Mouse (Mus musculus) 3T3-L1 (cell line): ENCODE data around the gene Olfr67.
"Not testable (repeated sequence)": the region's sequence is repeated elsewhere in the genome, so short reads cannot be mapped to it uniquely, and the experiment has no call there.

Experiments used
- DNase-seq: peaks from one replicate; pipeline ENCODE4 v3.0.0-alpha.2; 2015; ENCODE audit warnings: low read depth, low spot score

Gene Olfr67

DNA sequence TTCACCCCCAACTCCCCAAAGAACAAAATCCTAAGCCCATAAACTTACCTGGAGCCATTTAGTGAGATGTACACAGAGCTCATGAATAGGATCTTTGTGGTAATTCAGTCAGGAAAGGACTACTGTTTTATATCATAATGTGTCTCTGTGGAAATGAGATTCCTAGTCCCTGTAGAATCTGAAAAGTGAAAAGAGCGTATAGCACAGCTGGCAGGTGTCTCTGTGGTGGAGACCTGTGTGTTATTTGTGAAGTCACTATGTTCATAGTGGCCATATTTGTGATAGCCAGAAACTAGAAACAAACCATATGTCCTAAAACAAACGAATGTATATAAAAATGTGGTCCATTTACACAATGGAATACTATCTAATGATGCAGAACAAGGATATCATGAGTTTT is 20.1 kb downstream of the Olfr67 start, which contains the start of gene Olfr69:
Olfr69 (minus strand) TSS at position 101 of the 400 bp plus-strand sequence.
- no peak for DNase-seq

DNA sequence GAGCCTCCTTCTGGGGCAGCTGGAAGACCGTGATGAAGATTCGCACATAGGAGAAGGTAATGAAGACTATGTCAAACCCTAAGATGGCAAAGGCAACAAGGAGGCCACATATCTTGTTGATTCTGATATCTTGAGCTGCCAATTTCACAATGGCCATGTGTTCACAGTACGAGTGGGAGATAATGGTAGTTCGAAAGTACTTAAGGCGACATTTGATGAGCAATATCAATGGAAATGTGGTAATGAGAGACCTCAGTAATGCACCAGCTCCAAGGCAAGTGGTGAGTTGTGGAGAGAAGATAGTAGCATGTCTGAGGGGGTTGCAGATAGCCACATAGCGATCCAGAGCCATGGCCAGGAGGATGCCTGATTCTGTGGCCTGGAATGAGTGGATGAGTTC is 23.9 kb downstream of the Olfr67 start:
- not testable (repeated sequence) for DNase-seq

DNA sequence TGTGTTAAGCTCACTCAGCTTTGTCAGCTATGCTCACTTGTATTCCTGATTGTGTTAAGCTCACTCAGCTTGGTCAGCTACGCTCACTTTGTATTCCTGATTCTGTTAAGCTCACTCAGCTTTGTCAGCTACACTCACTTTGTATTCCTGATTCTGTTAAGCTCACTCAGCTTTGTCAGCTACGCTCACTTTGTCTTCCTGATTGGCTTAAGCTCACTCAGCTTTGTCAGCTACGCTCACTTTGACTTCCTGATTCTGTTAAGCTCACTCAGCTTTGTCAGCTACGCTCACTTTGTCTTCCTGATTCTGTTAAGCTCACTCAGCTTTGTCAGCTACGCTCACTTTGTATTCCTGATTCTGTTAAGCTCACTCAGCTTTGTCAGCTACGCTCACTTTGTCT is 29.4 kb downstream of the Olfr67 start:
- not testable (repeated sequence) for DNase-seq

DNA sequence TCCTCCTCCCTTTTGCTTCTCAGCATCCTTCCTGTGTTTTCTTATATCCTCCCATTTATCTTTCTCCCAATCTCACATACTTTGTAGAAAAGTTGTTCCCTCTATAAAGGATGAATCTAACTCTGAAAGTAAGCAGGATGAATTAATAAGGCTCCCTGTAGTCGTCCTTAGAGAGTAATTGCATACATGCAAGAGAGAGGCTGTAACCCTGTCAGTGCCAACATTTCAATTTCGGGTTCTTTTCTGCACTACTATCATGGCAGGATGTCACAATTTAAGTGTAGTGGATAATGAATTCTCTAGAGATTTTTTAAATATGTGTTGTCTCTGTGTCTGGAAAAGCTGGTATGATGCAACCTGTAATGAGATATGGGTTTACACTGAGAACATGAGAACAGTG is 34.4 kb downstream of the Olfr67 start, which contains the start of gene Olfr630:
Olfr630 (minus strand) TSS at position 101 of the 400 bp plus-strand sequence.
- DNase-seq, result no peak

DNA sequence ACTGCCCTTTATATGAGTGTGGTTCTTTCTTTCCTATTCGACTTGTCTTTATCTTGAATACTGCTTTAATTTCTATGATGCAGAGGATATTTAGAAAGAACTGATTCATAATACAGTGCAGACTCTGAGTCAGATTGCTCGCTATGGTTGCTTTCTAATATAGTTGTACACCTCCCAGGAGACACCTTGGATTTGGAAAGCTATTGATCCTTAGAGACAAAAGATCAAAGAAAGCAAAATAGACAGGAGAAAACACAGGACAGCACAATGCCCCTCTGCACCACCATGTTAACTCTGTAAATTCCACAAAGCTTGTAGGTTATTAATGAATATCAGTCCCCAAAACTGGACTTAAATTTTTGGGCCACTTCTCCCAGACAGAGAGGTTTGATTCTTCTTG is 46.8 kb downstream of the Olfr67 start, which contains the start of gene Olfr629:
Olfr629 (minus strand) TSS at position 101 of the 400 bp plus-strand sequence.
- DNase-seq, result no peak
